Mouse (Mus musculus) forelimb bud, embryonic 11.5 days (tissue): ENCODE measurements around the gene Dlgap4.
A peak's percentile ranks its signal among the peaks of the same experiment; 100 is the strongest.

Experiments used
- DNase-seq: peaks from one replicate; pipeline ENCODE4 v3.0.0-alpha.2; 2012; ENCODE audit warnings: low read depth, low spot score

Dlgap4 gene

DNA sequence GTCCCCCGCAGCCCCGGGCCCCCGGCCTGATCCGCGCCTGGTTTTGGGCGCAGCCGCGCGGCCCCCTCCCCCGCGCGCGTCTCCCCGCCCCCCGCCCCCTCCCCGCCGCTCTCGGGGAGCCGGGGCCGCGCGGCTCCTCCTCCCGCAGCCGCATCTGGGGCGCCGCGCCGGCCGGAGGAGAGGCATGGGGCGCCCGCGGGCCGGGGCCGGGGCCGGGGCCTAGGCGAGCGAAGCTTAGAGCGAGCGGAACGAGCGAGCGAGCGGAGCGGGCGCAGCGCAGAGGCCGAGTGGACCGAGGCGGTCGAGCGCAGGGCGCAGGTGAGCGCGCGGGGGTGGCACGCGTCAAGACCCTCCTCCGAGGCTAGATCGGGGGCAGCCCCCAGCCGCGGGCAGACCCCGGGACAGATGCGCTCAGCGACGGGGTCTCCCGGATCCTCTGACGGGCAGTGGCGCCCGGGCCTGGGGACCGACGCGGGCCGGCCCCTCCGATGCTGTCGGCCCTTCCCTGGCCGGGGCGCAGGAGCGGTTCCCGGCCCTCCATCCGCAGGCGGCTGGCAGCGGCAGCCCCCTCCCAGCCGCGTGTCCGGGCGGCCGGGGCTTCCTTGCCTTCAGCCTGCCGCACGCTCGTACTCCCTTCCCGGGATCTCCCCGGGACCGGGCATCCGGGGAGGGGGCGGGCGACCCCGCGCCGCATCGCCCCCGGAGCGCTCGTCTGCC is at the start of gene Dlgap4:
Gene Dlgap4 (plus strand): TSS at position 165 of the 717 bp plus-strand sequence.
- DNase-seq: peak; percentile 13

DNA sequence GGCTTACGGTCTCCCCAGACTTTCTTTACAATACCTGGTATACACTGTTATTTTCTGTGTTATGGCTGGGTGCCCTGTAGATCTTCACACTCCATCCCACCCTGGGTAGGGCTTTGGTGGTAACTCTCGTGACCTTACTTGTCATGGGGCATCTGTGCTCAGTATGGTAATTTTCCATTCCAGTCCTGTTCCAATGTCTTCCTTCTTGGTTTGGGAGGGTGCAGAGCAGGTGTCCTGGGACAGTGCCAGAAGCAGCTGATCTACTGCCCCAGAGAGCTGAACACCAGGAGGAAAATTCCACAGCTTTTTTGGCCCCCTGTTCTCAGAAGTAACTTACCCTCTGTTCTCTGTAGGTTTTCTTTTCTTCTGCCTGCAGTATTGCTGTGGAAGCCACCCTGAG is 47.0 kb upstream of the Dlgap4 start:
- no peak for DNase-seq

GRCm38 (mm10) chr2:156568647-156569046 is 44.9 kb upstream of the Dlgap4 start:
- no peak for DNase-seq

GRCm38 (mm10) chr2:156569261-156569660 is 44.2 kb upstream of the Dlgap4 start:
- DNase-seq: no peak

DNA sequence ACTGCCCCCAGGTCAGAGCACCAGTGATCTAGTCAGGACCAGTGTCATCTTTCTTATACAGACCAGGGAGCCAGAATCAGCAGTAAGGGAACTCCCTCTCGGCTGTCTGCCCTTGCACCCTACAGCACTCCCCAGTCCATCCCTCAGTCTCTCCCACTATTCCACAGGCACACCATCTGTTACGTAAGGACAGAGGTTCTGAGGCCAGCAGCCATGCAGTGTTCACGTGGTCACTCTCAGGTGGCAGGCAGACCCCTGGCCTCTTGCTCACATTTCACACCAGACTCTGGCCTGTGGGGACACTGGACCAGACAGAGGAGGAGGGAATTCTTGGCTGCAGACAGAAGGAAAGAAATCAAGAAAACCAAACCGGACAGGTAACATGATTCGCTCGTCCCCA is 42.0 kb upstream of the Dlgap4 start:
- DNase-seq: no peak

DNA sequence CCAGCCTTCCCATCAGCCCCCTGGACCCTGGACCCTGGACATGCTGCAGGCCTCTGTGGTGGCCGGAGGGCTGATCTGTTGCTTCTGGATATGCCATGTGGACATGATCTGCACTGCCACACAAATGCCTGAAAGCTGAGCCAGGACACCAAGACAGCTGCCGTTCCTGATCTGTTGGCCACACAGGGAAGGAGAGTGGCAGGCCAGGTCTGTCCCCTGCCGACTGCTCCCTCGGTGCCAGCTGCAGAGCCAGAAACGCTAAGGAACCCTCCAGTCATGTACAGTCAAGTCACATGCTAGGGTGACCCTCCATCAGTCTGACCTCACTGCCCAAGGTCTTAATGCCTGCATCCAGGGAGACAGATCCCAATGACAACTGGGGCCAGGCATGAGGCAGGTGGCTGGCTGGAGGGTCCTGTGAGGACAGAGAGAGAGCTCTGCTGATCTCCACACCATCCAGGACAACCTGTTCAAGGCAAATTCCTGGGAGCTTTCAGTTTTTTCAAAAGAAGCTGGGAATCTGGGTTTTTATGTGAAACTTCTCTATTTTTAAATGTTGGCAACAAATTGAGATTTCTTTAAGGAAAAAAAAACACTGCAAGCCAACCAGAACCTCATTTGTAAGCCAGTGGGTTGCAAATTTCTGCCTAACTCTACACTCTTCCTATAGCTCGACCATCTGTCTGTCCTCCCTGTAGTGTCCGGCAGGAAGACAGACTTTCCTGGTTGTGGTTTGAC is 36.5 kb upstream of the Dlgap4 start:
- no peak for DNase-seq

GRCm38 (mm10) chr2:156580507-156580906 is 33.0 kb upstream of the Dlgap4 start:
- DNase-seq: no peak

- no peak for DNase-seq
Measured at GRCm38 (mm10) chr2:156581244-156581643, 32.3 kb upstream of the Dlgap4 start.

DNA sequence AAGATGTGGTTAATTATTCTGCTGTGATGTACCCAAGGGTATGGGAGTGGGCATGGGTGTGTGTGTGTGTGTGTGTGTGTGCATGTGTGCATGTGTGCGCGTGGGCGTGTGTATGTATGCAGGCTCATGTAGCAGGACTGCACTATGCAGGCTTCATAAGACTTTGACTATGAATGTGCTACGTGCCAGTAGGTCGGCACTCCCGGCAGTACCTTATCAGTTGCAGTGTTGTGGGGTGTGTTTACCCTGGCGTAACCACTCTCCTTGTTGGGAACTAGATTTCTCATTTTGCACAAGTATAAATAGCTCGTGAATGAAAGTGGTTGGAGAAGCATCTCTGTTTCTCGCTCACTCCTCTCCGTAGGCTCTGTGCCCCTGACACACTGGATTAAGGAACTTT is 30.6 kb upstream of the Dlgap4 start:
- no peak for DNase-seq

GRCm38 (mm10) chr2:156584154-156584796 is 29.2 kb upstream of the Dlgap4 start:
- no peak for DNase-seq

DNA sequence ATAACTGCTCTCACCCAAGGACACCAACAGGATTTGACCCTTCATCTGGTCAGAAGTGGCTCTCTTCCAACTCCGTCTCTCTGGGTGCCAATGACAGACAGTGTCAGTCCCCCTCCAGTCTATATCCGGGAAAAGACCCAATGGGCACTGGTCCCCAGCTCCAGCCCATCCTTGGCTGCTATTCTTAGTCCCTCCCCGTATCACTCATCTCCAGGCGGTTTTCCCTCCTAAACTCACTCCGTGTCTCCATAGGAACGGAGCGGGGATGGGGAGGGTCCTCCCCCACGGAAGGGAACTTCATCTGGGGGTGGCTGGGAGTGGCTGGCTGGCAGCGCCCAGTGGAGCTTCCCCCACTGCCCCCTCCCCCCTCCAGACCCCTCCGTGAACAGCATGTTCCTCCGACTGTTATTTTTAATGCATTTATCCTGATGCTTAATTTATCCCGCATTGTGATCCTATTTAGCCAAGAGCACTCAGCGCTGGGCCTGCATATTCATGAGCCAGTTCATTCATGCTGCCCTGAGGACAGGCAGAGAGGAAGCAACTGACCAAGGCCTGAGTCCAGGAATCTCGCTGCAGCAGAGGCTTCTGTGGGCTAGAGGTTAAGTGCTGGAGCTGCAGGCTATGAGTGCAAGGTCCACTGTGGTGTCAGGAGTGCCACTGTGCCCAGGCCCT is 28.6 kb upstream of the Dlgap4 start:
- DNase-seq: no peak

- no peak for DNase-seq
Measured at GRCm38 (mm10) chr2:156589481-156589880, 24.0 kb upstream of the Dlgap4 start.

- peak; percentile 38 for DNase-seq
Measured at GRCm38 (mm10) chr2:156594987-156595490, 18.5 kb upstream of the Dlgap4 start.

GRCm38 (mm10) chr2:156602581-156602980 is 10.9 kb upstream of the Dlgap4 start:
- no peak for DNase-seq

DNA sequence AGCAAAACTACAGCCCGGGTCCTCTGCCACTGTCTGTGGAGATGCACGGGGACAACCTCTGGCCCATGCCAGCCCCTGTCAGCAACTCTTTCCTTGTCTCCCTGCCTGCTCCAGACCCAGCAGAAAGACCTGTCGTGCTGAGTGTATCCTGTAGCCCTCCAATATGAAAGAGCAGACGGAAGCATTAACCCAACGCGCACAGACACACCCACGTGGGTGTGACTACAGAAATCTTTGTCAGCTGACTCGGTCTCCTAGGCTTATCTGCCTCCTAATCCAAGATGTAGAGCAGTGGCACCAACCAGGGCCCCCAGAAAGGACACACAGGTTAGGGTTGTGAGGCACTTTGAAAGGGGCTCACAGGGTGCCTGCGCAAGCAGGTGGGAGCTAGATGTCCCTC is 9.8 kb upstream of the Dlgap4 start:
- DNase-seq: no peak

DNA sequence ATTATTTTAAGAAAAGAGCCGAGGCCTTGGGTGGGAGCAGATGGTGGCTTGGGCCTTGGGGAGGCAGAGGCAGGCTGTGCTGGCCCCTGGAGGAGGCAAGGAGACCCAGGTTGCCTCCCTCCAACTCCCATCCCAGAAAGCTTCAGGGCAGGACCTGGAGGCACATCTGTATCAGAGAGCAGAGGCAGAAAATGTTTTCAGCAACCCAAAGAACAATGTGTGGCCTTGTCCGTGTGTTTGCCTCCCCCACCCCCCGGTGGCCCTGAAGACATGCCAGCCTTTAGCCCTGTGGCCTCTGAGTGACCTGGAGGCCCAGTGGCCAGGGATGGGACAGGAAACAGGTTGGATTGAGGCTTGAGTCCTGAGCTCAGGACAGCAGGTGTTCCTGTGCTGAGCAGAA is 8.4 kb upstream of the Dlgap4 start:
- no peak for DNase-seq

GRCm38 (mm10) chr2:156605971-156606370 is 7.5 kb upstream of the Dlgap4 start:
- no peak for DNase-seq

- peak; percentile 10 for DNase-seq
Measured at GRCm38 (mm10) chr2:156613081-156613540, 394 bp upstream of the Dlgap4 start.

GRCm38 (mm10) chr2:156614258-156614556 is 702 bp downstream of the Dlgap4 start:
- DNase-seq: no peak

DNA sequence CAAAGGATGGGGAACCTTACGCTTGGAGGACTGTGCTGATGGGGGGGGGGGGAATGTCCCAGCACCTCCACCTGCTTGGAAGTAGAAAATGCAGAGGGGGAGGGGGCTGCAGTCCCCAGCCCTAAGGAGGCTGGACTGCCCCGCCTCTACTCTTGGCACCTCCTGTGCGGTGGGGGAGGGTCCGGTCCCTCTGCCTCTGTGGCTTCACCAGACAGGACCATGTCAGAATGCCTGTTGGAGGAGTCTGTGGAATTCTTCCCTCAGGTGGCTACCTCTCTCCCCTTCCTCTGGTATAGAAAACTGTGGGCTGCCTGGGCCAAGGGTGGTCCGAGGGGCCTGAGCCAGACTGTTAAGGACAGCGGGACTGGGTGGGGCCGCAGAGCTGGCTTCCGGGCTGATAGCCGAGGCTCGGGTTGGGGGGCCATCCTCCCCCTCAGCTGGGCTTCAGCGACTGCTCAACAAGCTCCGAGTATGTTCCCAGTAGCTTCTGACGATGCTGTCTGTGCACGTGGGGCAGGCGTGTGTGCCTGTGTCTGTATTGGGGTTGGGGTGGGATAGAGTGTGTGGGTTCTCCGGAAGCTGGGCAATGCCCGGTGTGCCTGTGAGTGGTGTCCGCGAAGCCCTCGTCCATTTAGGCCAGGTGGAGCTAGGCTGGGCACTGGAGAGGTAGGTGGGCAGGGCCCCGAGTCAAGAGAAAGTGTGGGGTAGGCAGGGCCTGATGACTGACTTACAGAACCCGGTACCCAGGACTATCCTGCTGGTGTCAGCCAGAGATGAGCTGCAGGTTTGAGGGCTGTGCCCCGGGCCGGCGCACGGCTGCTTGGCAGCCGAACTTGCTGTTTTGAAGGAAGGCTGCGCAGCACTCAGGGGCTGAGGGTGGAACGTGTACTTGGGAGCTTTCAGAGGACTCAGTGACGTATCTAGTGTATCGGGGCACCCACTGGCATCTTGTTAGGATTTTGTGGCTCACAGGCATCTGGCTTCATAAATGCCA is 1.5 kb downstream of the Dlgap4 start:
- no peak for DNase-seq

DNA sequence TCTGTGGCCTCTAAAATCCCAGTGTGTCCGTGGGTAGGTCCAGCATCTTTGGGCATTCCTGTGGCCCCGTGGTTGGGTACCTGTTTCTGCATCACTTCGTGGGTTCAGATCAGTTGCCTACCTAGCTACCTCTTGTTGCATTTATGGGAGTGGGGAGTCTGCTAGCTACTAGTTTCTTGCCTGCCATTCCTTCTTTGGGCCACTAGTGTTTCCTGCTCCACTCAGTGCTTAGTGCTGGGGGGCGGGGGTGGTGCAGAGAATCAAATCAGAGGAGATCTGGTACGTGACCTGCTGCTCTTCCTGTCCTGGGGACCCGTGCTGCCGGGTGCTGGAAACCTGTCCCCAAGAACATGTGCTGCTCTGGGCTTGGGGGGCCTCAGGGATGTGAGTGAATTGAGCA is 3.0 kb downstream of the Dlgap4 start:
- DNase-seq: no peak
